Mouse (Mus musculus): Measurements from ENCODE around the gene Pus10. TPM values are rescaled to one million over a fixed set of nuclear protein-coding genes. Genes with fewer than 3 reads are reported as not detected.
"Not testable (repeated sequence)": the region's sequence is repeated elsewhere in the genome, so short reads cannot be mapped to it uniquely, and the experiment has no call there.

Gene Pus10
- total RNA-seq, 2 experiments from 2014 or later = 12.1 to 13.4 TPM

DNA sequence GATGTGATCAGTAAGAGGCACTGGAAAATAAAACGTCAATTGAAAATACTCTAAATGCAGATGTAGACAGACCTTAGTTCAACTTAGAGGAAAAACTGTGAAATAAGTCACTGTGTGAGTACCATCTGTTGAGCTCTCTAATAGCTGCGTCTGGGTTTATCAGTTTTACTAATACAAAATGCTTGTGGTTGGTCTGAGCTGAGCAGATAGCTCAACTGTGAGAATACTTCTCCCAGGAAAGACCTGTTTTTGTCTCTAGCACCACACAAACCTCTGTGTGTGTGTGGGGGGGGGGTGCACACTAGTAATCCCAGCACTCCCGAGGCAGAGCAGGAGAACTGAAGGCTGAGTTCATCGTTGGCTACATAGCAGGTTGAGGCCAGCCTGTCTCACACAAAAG is 75.4 kb downstream of the Pus10 start:
- intact Hi-C loops (cut with DNase I) = no loop called here

DNA sequence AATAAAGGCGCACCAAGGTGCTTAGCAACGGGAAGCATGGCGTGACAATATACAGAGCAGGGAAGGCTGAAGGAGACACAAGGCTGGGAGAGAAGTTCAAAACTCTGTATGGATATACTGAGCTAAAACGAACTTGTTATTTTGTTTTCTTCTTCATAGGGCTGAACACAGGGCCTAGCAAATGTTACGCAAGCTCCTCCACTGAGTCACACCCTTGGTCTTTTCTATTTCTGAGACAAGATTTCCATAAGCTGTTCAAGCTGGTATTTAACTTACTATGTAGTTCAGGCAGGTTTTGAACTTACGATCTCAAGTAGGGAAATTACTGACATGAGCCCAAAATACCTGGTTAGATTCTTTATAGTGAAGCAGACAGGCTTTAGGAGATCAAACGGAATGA is 75.9 kb downstream of the Pus10 start:
- DNase-seq (ENCODE audit: low spot score in 2 of 2) = no peak
- intact Hi-C loops (cut with DNase I) = no loop called here

More for the DNA sequence above, 75.4 kb downstream of the Pus10 start:
- no peak for DNase-seq (ENCODE audit: low spot score in 2 of 2)

DNA sequence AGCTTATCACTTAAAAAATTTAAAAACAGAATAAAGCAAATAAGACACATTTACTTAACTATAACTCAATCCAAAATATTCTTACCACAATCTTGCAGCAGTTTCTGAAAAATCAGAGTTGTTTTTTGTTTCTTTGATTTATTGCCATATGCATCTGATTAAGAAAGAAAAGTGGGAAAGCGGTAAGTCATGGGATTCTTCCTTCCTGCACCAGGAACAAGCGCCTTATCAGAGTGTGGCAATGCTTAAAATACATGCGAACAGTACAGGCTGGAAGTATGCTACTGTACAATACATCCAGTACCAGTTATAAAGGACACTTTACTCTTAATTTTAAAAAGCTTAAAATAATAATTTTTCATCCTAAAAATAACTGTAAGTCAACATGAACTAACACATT is 78.9 kb downstream of the Pus10 start:
- intact Hi-C loops (cut with DNase I) = no loop called here
- no peak for DNase-seq (ENCODE audit: low spot score in 2 of 2)

DNA sequence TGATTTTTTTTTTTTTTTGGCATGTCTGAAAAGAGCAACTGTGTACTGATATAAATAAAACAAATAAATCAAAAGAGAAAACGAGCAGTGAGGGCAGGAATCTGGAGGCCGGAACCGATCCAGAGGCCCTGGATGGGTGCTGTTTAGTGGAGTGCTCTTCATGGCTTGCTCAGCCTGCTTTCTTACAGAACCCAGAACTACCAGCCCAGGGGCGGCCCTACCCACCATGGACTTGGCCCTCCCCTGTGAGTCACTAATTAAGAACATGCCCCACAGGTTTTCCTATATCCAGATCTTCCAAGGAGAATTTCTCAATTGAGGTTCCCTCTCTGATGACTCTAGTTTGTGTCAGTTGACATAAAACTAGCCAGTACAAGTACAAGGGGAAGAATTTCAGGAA is 80.6 kb downstream of the Pus10 start:
- DNase-seq (ENCODE audit: low spot score in 2 of 2) = no peak
- intact Hi-C loops (cut with DNase I) = no loop called here

DNA sequence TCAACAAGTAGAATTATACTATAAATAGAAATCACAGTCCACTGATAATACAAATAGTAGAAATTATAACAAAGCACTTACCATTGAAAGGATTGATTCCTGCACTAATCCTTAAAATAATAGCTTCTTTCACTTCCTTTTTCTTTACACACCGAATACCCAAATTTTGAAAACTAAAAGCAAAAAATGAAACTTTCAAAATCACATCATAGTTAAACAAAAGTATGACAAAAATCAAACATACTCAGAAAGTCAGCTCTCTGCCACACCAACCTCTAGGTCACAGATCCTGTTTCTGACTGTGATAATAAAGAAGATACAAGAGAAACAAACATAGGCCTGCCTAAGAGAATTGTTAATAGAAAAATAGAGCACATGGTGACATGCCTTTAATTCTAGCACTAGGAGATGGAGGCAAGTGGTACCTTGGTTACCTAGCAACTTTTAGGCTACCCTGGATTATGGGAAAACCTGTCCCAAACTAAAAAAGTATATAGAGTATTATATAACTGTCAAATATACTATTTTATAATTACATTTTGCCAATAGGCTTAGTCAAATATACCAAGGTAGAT is 87.7 kb downstream of the Pus10 start:
- DNase-seq (ENCODE audit: low spot score in 2 of 2) = no peak
- intact Hi-C loops (cut with DNase I) = no loop called here

DNA sequence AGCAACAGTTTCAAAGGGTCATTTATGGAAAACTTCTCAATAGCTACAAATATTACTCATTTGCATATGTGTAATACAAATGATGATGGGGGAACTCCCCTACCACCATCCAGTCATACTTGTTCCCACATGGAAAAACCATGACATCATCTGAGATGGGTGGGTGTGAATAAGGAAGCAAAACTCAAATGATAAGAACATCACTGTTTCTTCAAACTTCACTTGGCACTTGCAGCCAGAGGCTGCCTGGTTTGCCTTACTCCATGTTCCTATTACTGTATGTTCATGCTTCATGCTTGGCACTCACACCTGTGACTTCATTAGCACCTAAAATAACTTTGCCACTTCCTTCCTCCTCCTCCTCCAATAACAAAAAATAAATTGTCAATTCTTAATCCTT is 88.9 kb downstream of the Pus10 start:
- no peak for DNase-seq (ENCODE audit: low spot score in 2 of 2)
- intact Hi-C loops (cut with DNase I) = no loop called here

DNA sequence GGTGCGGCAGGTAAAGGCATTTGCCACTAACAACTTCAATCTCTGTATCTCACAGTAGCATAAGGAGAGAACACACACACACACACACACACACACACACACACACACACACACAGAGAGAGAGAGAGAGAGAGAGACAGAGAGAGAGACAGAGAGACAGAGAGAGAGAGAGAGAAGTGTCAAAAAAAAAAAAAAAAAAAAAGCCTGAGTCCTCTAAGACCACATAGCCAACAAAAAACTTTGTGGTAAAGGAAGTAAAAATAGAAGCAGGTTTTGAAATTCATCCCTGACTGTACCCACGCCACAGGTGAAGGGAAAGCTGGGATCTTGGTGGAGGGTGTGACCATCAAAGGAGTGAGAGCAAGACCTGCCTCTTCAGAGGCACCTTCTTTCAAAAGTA is 92.7 kb downstream of the Pus10 start:
- intact Hi-C loops (cut with DNase I) = no loop called here
- no peak for DNase-seq (ENCODE audit: low spot score in 2 of 2)

DNA sequence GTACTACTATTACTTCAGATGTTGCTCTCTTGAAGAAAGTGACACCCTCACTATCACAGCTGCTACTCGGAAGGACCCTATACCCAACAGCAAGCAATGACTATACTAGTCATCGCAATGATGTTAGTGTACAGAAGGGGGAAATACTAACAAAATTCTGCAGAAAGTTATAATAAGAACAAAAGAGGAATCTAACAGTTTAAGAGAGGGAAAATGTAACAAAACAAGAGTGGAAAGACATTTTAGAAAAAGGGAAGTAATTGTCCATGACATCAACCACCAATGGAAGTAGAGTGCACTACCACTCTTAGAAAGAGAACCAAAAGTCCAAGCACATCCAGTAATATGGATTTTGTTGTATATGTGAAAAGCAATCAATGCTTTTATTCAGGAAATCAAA is 97.2 kb downstream of the Pus10 start:
- no peak for DNase-seq (ENCODE audit: low spot score in 2 of 2)
- intact Hi-C loops (cut with DNase I) = no loop called here

DNA sequence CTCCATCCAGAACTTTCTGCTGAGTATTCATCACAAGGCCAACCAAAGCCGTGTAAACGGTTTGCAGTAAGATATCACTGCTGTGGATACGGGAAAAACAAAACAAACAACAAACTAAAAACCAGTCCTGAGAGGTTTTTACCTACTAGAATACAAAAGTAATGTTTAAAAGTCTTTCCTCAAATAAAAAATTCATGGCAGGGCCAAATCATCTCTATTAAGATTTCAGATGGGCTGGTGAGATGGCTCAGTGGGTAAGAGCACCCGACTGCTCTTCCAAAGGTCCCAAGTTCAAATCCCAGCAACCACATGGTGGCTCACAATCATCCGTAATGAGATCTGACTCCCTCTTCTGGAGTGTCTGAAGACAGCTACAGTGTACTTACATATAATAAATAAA is 101.9 kb downstream of the Pus10 start:
- DNase-seq (ENCODE audit: low spot score in 2 of 2); intact Hi-C loops (cut with DNase I): not testable (repeated sequence)

DNA sequence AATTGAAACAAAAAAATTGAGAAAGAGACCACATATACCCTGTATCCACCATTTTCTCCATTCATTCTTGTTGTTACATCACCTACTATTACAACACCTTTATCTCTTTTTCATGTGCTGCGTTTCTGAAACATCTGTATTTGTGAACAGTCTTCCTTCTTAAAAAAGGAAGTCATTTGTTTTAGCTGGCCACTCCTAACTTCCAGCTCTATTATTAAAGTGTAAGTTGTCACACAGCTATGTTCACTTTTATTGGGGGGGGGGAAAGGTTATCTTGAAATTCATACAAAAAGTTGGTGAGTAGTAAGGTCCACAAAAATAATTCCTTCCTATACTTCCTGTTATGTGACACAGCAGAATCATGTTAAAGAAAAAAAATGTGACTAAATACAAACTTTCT is 102.5 kb downstream of the Pus10 start:
- no peak for DNase-seq (ENCODE audit: low spot score in 2 of 2)
- intact Hi-C loops (cut with DNase I) = no loop called here

DNA sequence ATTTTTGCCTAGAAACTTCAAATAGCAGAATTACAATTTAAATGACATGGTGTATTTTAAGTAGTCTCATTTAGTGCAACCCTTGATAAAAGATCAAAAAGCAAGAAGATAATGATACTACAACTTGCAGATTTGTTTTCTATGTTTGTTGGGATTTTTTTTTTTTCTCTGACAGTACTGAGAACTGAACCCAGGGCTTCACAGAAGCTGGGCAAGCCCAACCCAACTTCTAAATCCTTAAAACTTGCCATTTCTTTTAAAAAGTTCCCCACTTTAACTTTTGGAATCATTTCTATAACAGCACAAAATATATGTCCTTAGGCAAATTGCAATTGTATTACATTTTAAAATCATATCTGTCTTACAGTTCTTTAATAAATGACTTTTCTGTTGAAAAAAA is 103.6 kb downstream of the Pus10 start:
- no peak for DNase-seq (ENCODE audit: low spot score in 2 of 2)
- intact Hi-C loops (cut with DNase I) = no loop called here

DNA sequence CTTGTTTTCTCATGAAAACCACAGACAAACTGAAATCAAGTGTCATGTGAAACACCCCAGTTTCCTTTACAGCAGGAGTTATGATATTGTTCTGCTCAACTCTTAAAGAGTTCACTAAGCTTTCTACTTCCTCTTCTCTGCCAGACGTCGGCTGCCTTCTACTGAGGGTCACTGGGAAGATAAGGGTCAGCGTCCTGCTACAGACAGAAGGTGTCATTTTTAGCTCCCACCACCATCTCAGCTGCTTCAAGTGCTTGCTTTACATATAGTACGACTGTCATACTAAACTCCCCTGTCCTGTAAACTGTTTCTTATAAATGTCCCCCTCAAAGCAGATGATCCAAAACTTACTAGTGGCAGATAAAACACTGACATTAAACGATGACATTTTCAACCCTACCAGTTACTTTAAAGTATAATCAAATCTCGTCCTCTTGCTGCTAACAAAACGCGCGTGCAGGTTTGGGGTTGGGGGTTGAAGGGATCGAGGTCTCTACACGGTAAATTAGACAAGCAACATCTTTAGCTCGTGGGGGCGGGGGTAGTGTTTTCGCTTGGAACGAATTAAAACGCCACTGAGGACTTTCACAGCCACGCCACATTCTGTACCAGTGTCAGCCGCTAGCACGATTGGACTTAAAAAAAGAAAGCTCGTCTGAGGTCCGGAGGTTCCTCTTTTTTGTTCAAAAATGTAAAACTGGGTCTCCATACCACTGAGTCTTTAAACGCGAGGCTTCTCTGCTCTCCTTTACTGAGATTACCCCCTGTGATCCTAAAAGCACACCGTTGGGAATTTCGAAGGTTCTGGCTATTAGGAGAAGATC is 104.4 kb downstream of the Pus10 start:
- intact Hi-C loops (cut with DNase I) = no loop called here
- DNase-seq (ENCODE audit: low spot score in 2 of 2) = peak; percentile 11 to 20

DNA sequence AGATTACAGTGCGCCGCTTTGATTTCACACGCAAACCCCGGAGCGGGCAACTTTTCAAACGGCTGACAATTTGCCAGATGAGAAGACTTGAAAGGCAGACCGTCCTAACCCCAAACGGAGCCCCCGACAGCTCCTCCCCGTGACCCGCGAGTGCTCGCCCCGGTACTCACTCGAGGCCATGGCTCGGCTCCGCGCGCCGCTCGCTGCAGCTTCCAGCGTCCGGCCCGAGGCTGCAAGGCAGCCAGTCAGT is 105.0 kb downstream of the Pus10 start:
- intact Hi-C loops (cut with DNase I) = no loop called here

DNA sequence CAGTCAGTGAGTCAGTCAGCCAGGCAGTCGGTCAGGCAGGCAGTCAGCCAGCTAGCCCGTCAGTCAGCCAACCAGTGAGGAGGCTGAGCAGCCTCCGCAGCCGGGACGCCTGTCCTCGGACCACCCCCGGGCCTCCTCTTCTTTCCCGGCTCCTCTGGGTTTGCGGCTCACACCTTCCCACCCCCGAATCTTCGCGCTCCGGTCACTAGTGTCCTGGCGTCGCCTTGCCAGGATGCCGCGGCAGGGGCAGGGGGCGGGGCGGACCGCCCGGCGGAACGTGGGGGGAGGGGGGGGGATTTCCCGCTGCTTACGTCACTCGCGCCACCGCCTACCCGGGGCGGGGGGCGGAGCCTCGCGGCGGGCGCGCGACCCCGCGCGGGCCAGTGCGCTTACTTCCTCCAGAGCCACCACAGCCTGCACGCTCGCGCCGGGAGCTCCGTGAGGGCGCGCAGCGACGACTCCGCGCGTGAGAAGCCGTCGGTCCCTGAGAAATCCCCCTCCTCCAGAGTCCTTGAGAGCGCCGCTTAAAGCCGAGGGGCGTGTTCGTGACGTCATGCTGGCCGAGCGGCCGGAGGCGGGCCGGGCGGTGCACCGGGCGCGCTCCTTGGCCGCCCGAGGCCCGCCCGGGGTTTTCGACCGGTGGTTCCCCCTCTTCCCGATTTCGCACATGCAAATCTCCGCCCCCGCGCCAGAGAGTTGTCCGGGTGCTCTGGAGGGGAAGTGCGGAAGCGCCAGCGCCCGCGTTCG is 105.5 kb downstream of the Pus10 start, which contains the start of gene Rel:
TSS of gene Rel (minus strand) at position 211 of the 747 bp plus-strand sequence.
- intact Hi-C loops (cut with DNase I) = no loop called here
- peak; percentile 86 to 90 for DNase-seq (ENCODE audit: low spot score in 2 of 2)

More for the DNA sequence above, 105.0 kb downstream of the Pus10 start:
- DNase-seq (ENCODE audit: low spot score in 2 of 2) = no peak

DNA sequence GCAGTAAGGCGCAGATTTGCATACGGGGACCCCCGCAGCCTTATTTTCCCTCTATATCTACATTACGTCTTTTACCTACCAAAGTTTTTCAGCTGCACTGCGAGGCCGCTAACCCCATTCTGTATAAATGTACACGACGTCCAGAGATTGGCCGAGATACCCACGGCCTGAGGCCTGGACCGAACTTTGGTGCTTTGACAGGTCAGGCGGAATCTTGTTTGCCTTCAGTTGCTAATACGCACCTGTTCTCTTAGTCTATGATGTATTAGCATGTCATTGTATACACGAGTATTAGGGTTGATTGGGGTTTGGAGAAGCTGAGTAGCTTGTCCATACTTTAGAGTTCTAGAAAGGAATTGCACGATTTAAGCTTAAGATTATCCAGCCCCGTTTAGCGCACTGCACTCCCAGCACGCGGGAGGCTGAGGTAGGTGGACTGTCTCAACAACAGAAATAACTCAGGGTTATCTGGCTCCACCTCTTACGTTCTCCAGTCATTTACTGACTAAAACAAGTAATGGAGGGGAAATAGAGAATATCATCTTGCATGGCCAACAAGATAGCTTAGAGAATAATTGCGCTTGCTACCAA is 106.1 kb downstream of the Pus10 start:
- DNase-seq (ENCODE audit: low spot score in 2 of 2) = peak in 1 of 2 experiments; percentile 6
- intact Hi-C loops (cut with DNase I) = no loop called here

DNA sequence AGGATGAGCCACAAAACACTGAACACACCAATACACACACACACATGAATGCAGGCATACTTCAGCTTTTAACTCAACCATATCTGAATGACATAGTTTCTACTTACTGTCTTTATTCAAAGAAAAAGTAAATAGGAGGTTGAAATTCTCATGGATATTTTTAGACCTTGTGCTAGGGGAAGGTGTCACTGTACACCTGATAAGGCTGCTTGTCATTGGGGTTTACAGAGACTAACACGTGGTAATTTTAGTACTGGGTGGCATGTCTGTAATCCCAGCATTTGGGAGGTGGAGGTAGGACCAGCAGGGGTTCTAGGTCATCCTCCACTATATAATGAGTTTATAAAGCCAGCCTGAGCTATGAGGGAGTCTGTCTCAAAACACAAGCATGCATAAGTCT is 107.0 kb downstream of the Pus10 start:
- no peak for DNase-seq (ENCODE audit: low spot score in 2 of 2)
- intact Hi-C loops (cut with DNase I) = no loop called here

DNA sequence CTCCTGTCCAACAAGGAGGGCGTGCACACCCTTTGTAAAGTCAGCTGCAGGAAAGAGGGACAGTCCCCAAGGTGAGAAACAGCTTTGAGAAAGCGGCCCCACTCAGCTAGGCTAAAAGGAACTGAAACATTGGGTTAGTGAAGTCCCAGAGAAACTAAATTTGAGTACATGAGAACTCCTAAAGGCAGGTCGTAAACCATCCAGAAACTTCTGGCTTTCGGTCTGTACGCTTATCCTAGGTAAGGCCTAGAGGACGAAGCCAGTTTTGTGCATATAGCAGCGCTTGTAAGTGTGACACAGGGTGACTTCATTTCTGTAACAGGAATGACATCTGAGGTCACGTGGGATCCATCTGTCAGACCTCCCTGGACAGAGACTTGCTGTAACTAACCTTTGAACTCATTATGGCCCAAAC is 113.3 kb downstream of the Pus10 start:
- intact Hi-C loops (cut with DNase I) = no loop called here
- no peak for DNase-seq (ENCODE audit: low spot score in 2 of 2)

DNA sequence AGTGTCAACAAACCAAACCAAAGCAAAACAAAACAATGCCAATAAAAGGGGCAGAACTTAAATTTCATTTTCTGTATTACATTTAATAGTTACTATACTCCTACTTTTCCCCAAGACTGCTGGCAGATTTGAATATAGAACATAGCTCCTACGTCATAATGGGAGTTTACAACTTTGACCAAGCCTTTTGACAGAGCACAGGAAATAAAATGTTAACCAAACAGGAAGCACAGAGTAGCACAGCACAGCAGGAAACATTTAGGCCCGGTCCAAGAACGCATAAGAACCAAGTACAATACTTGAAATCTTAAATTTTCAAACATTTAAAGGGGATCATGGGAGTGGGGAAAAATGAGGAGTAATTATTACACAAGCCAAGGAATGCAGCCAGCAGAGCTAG is 116.6 kb downstream of the Pus10 start:
- intact Hi-C loops (cut with DNase I) = no loop called here
- no peak for DNase-seq (ENCODE audit: low spot score in 2 of 2)

Data from left cerebral cortex, postnatal 14 days (tissue).